8 mouse cellular contexts compared by ENCODE assay signal in genomic region chr17:30573990-30574782, GRCm38 (mm10). TPM values are rescaled to one million over a fixed set of nuclear protein-coding genes. Genes with fewer than 3 reads are reported as not detected.
DNase-seq lines count a peak whose midpoint lies in the region; ATAC-seq and TF ChIP-seq lines count a peak whose summit lies in the region.

No protein-coding gene starts in this region.

- 0 out of 2 replicates have a peak overlapping the region, but pooled peaks have one; percentile 6 for H3K9ac ChIP-seq in liver, embryonic 11.5 days (ENCODE audit: low read depth, low read length)
- no peak overlapping the region for H3K9ac ChIP-seq in heart, embryonic 11.5 days (ENCODE audit: low read depth, low read length)

- H3K4me3 ChIP-seq in liver, embryonic 11.5 days (ENCODE audit: low read depth, low read length) = peak overlapping the region; percentile 80; the same call in 1 of the 2 replicates
- no peak overlapping the region for H3K4me3 ChIP-seq in heart, embryonic 11.5 days (ENCODE audit: low read depth, low read length)
- H3K4me3 ChIP-seq in limb, embryonic 10.5 days = 0 out of 2 replicates have a peak overlapping the region, but pooled peaks have one; percentile 90
- peak overlapping the region; percentile 77 for H3K4me3 ChIP-seq in myocyte

- H3K4me1 ChIP-seq in liver, embryonic 11.5 days (replicated peaks; ENCODE audit: control insufficient read depth, insufficient read depth, low read length) = peaks cover 24% of the 10 kb centered on the region
- peaks cover 20% of the 10 kb centered on the region for H3K4me1 ChIP-seq in heart, embryonic 11.5 days (ENCODE audit: control insufficient read depth, insufficient read depth, low read length)
- H3K4me1 ChIP-seq in limb, embryonic 10.5 days = peaks cover 23% of the 10 kb centered on the region

- H3ac ChIP-seq in myocyte (ENCODE audit: control insufficient read depth, insufficient read length) = no peak overlapping the region

- H3K9me3 ChIP-seq in liver, embryonic 11.5 days (ENCODE audit: control insufficient read depth, low read length) = no peaks in the 10 kb centered on the region
- no peaks in the 10 kb centered on the region for H3K9me3 ChIP-seq in heart, embryonic 11.5 days (replicated peaks; ENCODE audit: control insufficient read depth, low read length)
- no peaks in the 10 kb centered on the region for H3K9me3 ChIP-seq in limb, embryonic 10.5 days (replicated peaks)

- H3K4me2 ChIP-seq in liver, embryonic 11.5 days = peak overlapping the region; percentile 88
- peak overlapping the region; percentile 88 for H3K4me2 ChIP-seq in heart, embryonic 11.5 days
- H3K4me2 ChIP-seq in myocyte (ENCODE audit: low read depth) = no peak overlapping the region

- H3K36me3 ChIP-seq in liver, embryonic 11.5 days (ENCODE audit: control insufficient read depth, insufficient read depth, low read length) = no peaks in the 10 kb centered on the region
- H3K36me3 ChIP-seq in heart, embryonic 11.5 days (ENCODE audit: control insufficient read depth, insufficient read depth, low read length) = no peaks in the 10 kb centered on the region
- 0 out of 2 replicates have a peak, but pooled peaks cover 2% of the 10 kb centered on the region for H3K36me3 ChIP-seq in limb, embryonic 10.5 days
- no peaks in the 10 kb centered on the region for H3K36me3 ChIP-seq in myocyte (ENCODE audit: control insufficient read depth, insufficient read depth)

- no peaks in the 10 kb centered on the region for H3K27me3 ChIP-seq in liver, embryonic 11.5 days (replicated peaks; ENCODE audit: control insufficient read depth, insufficient read depth, low read length)
- no peaks in the 10 kb centered on the region for H3K27me3 ChIP-seq in heart, embryonic 11.5 days (ENCODE audit: control insufficient read depth, insufficient read depth, low read length)
- no peaks in the 10 kb centered on the region for H3K27me3 ChIP-seq in limb, embryonic 10.5 days (ENCODE audit: low read depth, poor library complexity, severe bottlenecking)
- no peaks in the 10 kb centered on the region for H3K27me3 ChIP-seq in myocyte (ENCODE audit: control insufficient read depth, insufficient read depth, insufficient read length)

- TF ChIP-seq POLR2A in myocyte (IDR thresholded peaks at IDR 0.05; ENCODE audit: insufficient read length, low read depth) = no peak

- 58% methylated on average over 8 of the region's 8 CpGs for WGBS in liver, embryonic 11.5 days
- WGBS in heart, embryonic 11.5 days (ENCODE audit: insufficient replicate concordance) = 57% methylated on average over 8 of the region's 8 CpGs
- 60% methylated on average over 8 of the region's 8 CpGs for WGBS in limb, embryonic 10.5 days

- DNase-seq in liver, embryonic 11.5 days (ENCODE audit: low spot score) = no peak
- no peak for DNase-seq in liver
- DNase-seq in limb, embryonic 10.5 days (ENCODE audit: low spot score) = no peak
- DNase-seq in gastrocnemius, postnatal 4 days (ENCODE audit: low spot score in 2 of 2) = no peak
- no peak for DNase-seq in right cerebral cortex, postnatal 25 days
- DNase-seq in urinary bladder, adult 2 months (ENCODE audit: low spot score) = no peak

- peaks cover 19% of the 10 kb centered on the region for H3K79me2 ChIP-seq in myocyte (ENCODE audit: control insufficient read depth, insufficient read depth)

- no peak for ATAC-seq in liver, embryonic 11.5 days (replicated peaks; ENCODE audit: low FRiP score)
- no peak for ATAC-seq in heart, embryonic 11.5 days (replicated peaks; ENCODE audit: insufficient number of reproducible peaks, low FRiP score, low TSS enrichment)

- 0 out of 2 replicates have a peak overlapping the region, but pooled peaks have one; percentile 5 for H3K27ac ChIP-seq in liver, embryonic 11.5 days (ENCODE audit: low read depth, low read length)
- peak overlapping the region; percentile 43 for H3K27ac ChIP-seq in heart, embryonic 11.5 days (ENCODE audit: low read depth, low read length)
- H3K27ac ChIP-seq in limb, embryonic 10.5 days = no peak overlapping the region

TF ChIP-seq in myocyte, 11 proteins besides CTCF, POLR2A, EP300 and RAD21:
- no peak for TF ChIP-seq MAX (IDR thresholded peaks at IDR 0.05; ENCODE audit: low read depth)
- no peak for TF ChIP-seq SRF (IDR thresholded peaks at IDR 0.05; ENCODE audit: control insufficient read depth, insufficient read length, low read depth)
- TF ChIP-seq POLR2AphosphoS2 (IDR thresholded peaks at IDR 0.05; ENCODE audit: insufficient read length, low read depth) = no peak
- no peak for TF ChIP-seq REST (IDR thresholded peaks at IDR 0.05; ENCODE audit: insufficient read depth, insufficient read length)
- TF ChIP-seq MYOD1 (IDR thresholded peaks at IDR 0.05; ENCODE audit: control insufficient read depth in 1 of 3, insufficient read length in 2 of 3, low read depth in 2 of 3) = no peak

RNA-seq across cellular contexts. Expression of gene Btbd9, which starts 2.1 kb away (rescaled TPM):
- polyA plus RNA-seq in liver, embryonic 11.5 days (2014; fragmentation: Nextera tagmentation; extraction: Ambion mirVana) = 28.6 and 33.4 TPM in 2 replicates
- 32.8 and 41.9 TPM in 2 replicates for polyA plus RNA-seq in heart, embryonic 11.5 days (2014; fragmentation: Nextera tagmentation; extraction: Ambion mirVana)
- 40.5 and 57.5 TPM in 2 replicates for polyA plus RNA-seq in limb, embryonic 10.5 days (2016; fragmentation: Nextera tagmentation; extraction: Ambion mirVana)
- polyA plus RNA-seq in myocyte (2012; fragmentation: generic; extraction: Trizol) = 21.3 TPM
- total RNA-seq in gastrocnemius, postnatal 4 days (2021) = 10 to 100 TPM; 24.1 to 32.6 TPM
- 11.7 and 14.0 TPM in 2 replicates for polyA plus RNA-seq in urinary bladder, adult 2 months (2012; rRNA removed)

RNA-seq across cellular contexts. Expression of gene Dnah8, which starts 50.0 kb away (rescaled TPM):
- polyA plus RNA-seq in liver, embryonic 11.5 days (2014; fragmentation: Nextera tagmentation; extraction: Ambion mirVana) = 4.4 and 4.7 TPM in 2 replicates
- polyA plus RNA-seq in heart, embryonic 11.5 days (2014; fragmentation: Nextera tagmentation; extraction: Ambion mirVana) = 3.0 TPM in 2 replicates
- 0.49 and 0.51 TPM in 2 replicates for polyA plus RNA-seq in limb, embryonic 10.5 days (2016; fragmentation: Nextera tagmentation; extraction: Ambion mirVana)
- 0.08 TPM for polyA plus RNA-seq in myocyte (2012; fragmentation: generic; extraction: Trizol)
- total RNA-seq in gastrocnemius, postnatal 4 days (2021) = 1 to 10 TPM; 1.2 TPM
- polyA plus RNA-seq in urinary bladder, adult 2 months (2012; rRNA removed) = 0.74 and 0.78 TPM in 2 replicates

RNA-seq across cellular contexts. Expression of gene Glo1, which starts 52.5 kb away (rescaled TPM):
- 310 and 314 TPM in 2 replicates for polyA plus RNA-seq in liver, embryonic 11.5 days (2014; fragmentation: Nextera tagmentation; extraction: Ambion mirVana)
- polyA plus RNA-seq in heart, embryonic 11.5 days (2014; fragmentation: Nextera tagmentation; extraction: Ambion mirVana) = 239 and 247 TPM in 2 replicates
- 202 and 206 TPM in 2 replicates for polyA plus RNA-seq in limb, embryonic 10.5 days (2016; fragmentation: Nextera tagmentation; extraction: Ambion mirVana)
- polyA plus RNA-seq in myocyte (2012; fragmentation: generic; extraction: Trizol) = 181 TPM
- 100 to 1,000 TPM; 131 to 136 TPM for total RNA-seq in gastrocnemius, postnatal 4 days (2021)
- polyA plus RNA-seq in urinary bladder, adult 2 months (2012; rRNA removed) = 115 and 117 TPM in 2 replicates
